Mouse (Mus musculus) hematopoietic stem cell, adult 5-6 weeks (primary cell): ENCODE results near the gene 1110002E22Rik. TPM values are rescaled to one million over a fixed set of nuclear protein-coding genes. Genes with fewer than 3 reads are reported as not detected.

ENCODE experiments used
- ATAC-seq, 2 experiments: fragments of 125-278 bp in 1 of 2; replicated peaks in 1 of 2; 2 replicates each; pipeline ENCODE4 v1.8.0; 2016 to 2017; ENCODE audit warnings: inconsistent platforms in 2 of 2, mild to moderate bottlenecking in 2 of 2, moderate number of reproducible peaks in 2 of 2, low read depth in 1 of 2, moderate TSS enrichment in 1 of 2; ENCODE audit not compliant: low FRiP score in 2 of 2, poor library complexity in 2 of 2, severe bottlenecking in 2 of 2, insufficient read depth in 1 of 2, low TSS enrichment in 1 of 2
- total RNA-seq: library from RNA; stranded (forward); fragments of 172-1452, 232-1000 nt; gene quantifications from 2 replicates; pipeline ENCODE4 v1.2.3, GENCODE M21; 2017

The 1110002E22Rik gene
- total RNA-seq, 1 experiment from 2014 or later = 0.05 TPM

GRCm38 (mm10) chr3:138060429-138060828 lies 4.4 kb upstream of the 1110002E22Rik start:
- ATAC-seq = no peak

- peak in 1 of 2 experiments; percentile 29; a peak in 1 of 4 replicates for ATAC-seq
These were observed 3.5 kb upstream of the 1110002E22Rik start for GRCm38 (mm10) chr3:138061205-138061911.

GRCm38 (mm10) chr3:138062673-138063072 lies 2.2 kb upstream of the 1110002E22Rik start:
- ATAC-seq = 0 out of 4 replicates have a peak, but pooled peaks of 1 of the 2 experiments have one; percentile 10

GRCm38 (mm10) chr3:138063731-138064329 lies 1.0 kb upstream of the 1110002E22Rik start:
- ATAC-seq = no peak

- no peak for ATAC-seq
These were observed 1.1 kb downstream of the 1110002E22Rik start for GRCm38 (mm10) chr3:138065930-138066329.

GRCm38 (mm10) chr3:138066348-138066856 lies 1.6 kb downstream of the 1110002E22Rik start:
- no peak for ATAC-seq

GRCm38 (mm10) chr3:138067288-138067687 lies 2.4 kb downstream of the 1110002E22Rik start, which contains the start of gene Gm5105:
Gene Gm5105 (minus strand): TSS chr3:138067388.
- ATAC-seq = no peak

GRCm38 (mm10) chr3:138068103-138068502 lies 3.3 kb downstream of the 1110002E22Rik start:
- no peak for ATAC-seq

- ATAC-seq = no peak
These were observed 5.1 kb downstream of the 1110002E22Rik start for GRCm38 (mm10) chr3:138069756-138070511.

- no peak for ATAC-seq
These were observed 6.2 kb downstream of the 1110002E22Rik start for GRCm38 (mm10) chr3:138071004-138071403.

- no peak for ATAC-seq
These were observed 6.7 kb downstream of the 1110002E22Rik start for GRCm38 (mm10) chr3:138071476-138072073.

- no peak for ATAC-seq
These were observed 9.4 kb downstream of the 1110002E22Rik start for GRCm38 (mm10) chr3:138074214-138074613.

- no peak for ATAC-seq
These were observed 10.4 kb downstream of the 1110002E22Rik start for GRCm38 (mm10) chr3:138075209-138075608.

- no peak for ATAC-seq
These were observed 12.9 kb downstream of the 1110002E22Rik start for GRCm38 (mm10) chr3:138077476-138078340.

- ATAC-seq = no peak
These were observed 13.8 kb downstream of the 1110002E22Rik start for GRCm38 (mm10) chr3:138078701-138079100.

GRCm38 (mm10) chr3:138083073-138083637 lies 18.3 kb downstream of the 1110002E22Rik start:
- ATAC-seq = no peak
